Mouse (Mus musculus) hindbrain, embryonic 12.5 days (tissue): ENCODE measurements around the gene Calr4. TPM values are rescaled to one million over a fixed set of nuclear protein-coding genes. Genes with fewer than 3 reads are reported as not detected.

Experiments
- ATAC-seq: fragments of 200-750 bp; cut with Nextera tagmentation; 2 replicates; pipeline ENCODE4 v1.8.0; 2017; ENCODE audit warnings: moderate TSS enrichment; ENCODE audit not compliant: low FRiP score
- H3K27ac ChIP-seq: fragments of 300-500 bp; sonication (generic); 2 replicates; pipeline ENCODE4 v1.5.1; 2016; ENCODE audit warnings: mild to moderate bottlenecking
- H3K27me3 ChIP-seq: fragments of 300-500 bp; sonication (generic); 2 replicates; pipeline ENCODE4 v1.6.1; 2016; ENCODE audit warnings: mild to moderate bottlenecking
- H3K36me3 ChIP-seq: fragments of 300-500 bp; sonication (generic); 2 replicates; pipeline ENCODE4 v1.6.1; 2016; ENCODE audit warnings: mild to moderate bottlenecking
- H3K4me1 ChIP-seq: fragments of 300-500 bp; sonication (generic); 2 replicates; pipeline ENCODE4 v1.6.1; 2016
- H3K4me2 ChIP-seq: fragments of 300-500 bp; sonication (generic); replicated peaks from 2 replicates; pipeline ENCODE4 v1.6.1; 2016; ENCODE audit warnings: mild to moderate bottlenecking
- H3K4me3 ChIP-seq: fragments of 300-500 bp; sonication (generic); 2 replicates; pipeline ENCODE4 v1.5.1; 2016; ENCODE audit warnings: mild to moderate bottlenecking
- H3K9ac ChIP-seq: fragments of 300-500 bp; sonication (generic); 2 replicates; pipeline ENCODE4 v1.6.1; 2016; ENCODE audit warnings: mild to moderate bottlenecking, moderate library complexity
- H3K9me3 ChIP-seq: fragments of 300-500 bp; sonication (generic); replicated peaks from 2 replicates; pipeline ENCODE4 v1.6.1; 2016; ENCODE audit warnings: mild to moderate bottlenecking
- WGBS: fragments of 180-500 bp; shearing (Covaris S2); methylation state at CpG from one replicate; pipeline ENCODE4 v1.1.7; 2016; 5-methylcytosine and 5-hydroxymethylcytosine counted together
- polyA plus RNA-seq: library from polyadenylated mRNA; unstranded; fragments of >200 nt; fragmentation: Nextera tagmentation; extraction: Ambion mirVana; gene quantifications from 2 replicates; pipeline ENCODE4 v1.2.1, GENCODE M21; 2016

Gene Calr4
- polyA plus RNA-seq, 1 experiment from 2014 or later = 1.2 TPM

- no peaks in the 10 kb centered on the region for H3K9me3 ChIP-seq
- H3K4me1 ChIP-seq = peaks cover 15% of the 10 kb centered on the region
- no peaks in the 10 kb centered on the region for H3K36me3 ChIP-seq
- H3K9ac ChIP-seq = no peak overlapping the region
- no peaks in the 10 kb centered on the region for H3K27me3 ChIP-seq
- no peak overlapping the region for H3K27ac ChIP-seq
- no peak overlapping the region for H3K4me2 ChIP-seq
- no peak for ATAC-seq
- H3K4me3 ChIP-seq = no peak overlapping the region
Observed at GRCm38 (mm10) chr4:109241221-109241620, 6.9 kb downstream of the Calr4 start.

- peaks cover 8% of the 10 kb centered on the region; the same call in 1 of the 2 replicates for H3K4me1 ChIP-seq
- no peak for ATAC-seq
- no peaks in the 10 kb centered on the region for H3K9me3 ChIP-seq
- H3K4me2 ChIP-seq = no peak overlapping the region
- H3K36me3 ChIP-seq = no peaks in the 10 kb centered on the region
- WGBS = 63% methylated on average over 4 of the region's 4 CpGs
- no peak overlapping the region for H3K9ac ChIP-seq
- no peak overlapping the region for H3K4me3 ChIP-seq
- no peak overlapping the region for H3K27ac ChIP-seq
- no peaks in the 10 kb centered on the region for H3K27me3 ChIP-seq
Observed at GRCm38 (mm10) chr4:109241934-109242333, 7.6 kb downstream of the Calr4 start.

DNA sequence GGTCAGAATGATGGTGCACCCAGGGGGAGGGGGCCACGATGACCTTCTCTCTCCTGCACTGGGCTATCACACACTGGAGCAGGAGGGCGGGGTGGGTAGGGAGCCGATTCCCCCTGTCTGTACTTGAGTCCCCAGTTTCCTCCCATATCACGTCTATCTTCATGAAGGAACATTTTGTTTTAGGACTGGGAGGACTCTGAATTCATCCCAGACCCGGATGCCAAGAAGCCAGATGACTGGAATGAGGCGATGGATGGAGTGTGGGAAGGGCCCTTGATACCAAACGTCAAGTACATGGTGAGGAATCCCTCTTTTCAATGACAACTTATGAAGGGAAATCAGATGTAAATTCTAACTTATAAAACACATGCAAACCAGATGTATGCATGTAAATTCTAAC lies 10.2 kb downstream of the Calr4 start:
- Histone ChIP-seq H3K9me3 (no peaks in the 10 kb centered on the region), H3K9ac (no peak overlapping the region), H3K4me1 (0 out of 2 replicates have a peak, but pooled peaks cover 3% of the 10 kb centered on the region), H3K27ac (no peak overlapping the region), H3K36me3 (no peaks in the 10 kb centered on the region), H3K27me3 (no peaks in the 10 kb centered on the region), H3K4me3 (no peak overlapping the region), H3K4me2 (no peak overlapping the region)
- no peak for ATAC-seq
- WGBS = 84% methylated on average over 7 of the region's 7 CpGs

GRCm38 (mm10) chr4:109245016-109245620 lies 10.8 kb downstream of the Calr4 start:
- H3K4me2 ChIP-seq = no peak overlapping the region
- ATAC-seq = no peak
- H3K4me1 ChIP-seq = 0 out of 2 replicates have a peak, but pooled peaks cover 3% of the 10 kb centered on the region
- H3K27ac ChIP-seq = no peak overlapping the region
- no peak overlapping the region for H3K9ac ChIP-seq
- H3K27me3 ChIP-seq = no peaks in the 10 kb centered on the region
- no peak overlapping the region for H3K4me3 ChIP-seq
- no peaks in the 10 kb centered on the region for H3K9me3 ChIP-seq
- WGBS = 88% methylated on average over 6 of the region's 6 CpGs
- no peaks in the 10 kb centered on the region for H3K36me3 ChIP-seq

DNA sequence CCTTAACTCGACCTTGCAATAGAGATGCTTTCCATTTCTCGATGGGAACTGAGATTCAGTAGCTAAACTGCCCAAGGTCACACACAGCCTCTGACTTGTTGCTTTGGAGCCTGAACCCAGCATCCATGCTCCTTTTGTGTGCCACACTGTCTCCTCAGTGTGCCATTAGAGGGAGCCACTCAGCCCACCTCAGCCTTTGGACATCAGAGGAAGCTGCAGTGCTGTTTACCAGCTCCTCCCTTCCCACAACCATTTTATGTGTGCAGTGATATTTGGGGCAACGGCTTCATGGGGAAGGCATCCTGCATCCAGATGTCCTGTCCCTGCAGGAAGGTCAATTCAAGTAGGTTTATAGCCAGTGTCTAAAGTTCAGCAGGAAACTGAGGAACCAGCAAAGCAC lies 17.3 kb downstream of the Calr4 start:
- Histone ChIP-seq H3K36me3 (no peaks in the 10 kb centered on the region), H3K27me3 (no peaks in the 10 kb centered on the region), H3K27ac (no peak overlapping the region), H3K4me2 (no peak overlapping the region), H3K4me3 (no peak overlapping the region), H3K9ac (no peak overlapping the region), H3K9me3 (no peaks in the 10 kb centered on the region), H3K4me1 (no peaks in the 10 kb centered on the region)
- WGBS = 43% methylated on average over 3 of the region's 3 CpGs
- ATAC-seq = no peak

DNA sequence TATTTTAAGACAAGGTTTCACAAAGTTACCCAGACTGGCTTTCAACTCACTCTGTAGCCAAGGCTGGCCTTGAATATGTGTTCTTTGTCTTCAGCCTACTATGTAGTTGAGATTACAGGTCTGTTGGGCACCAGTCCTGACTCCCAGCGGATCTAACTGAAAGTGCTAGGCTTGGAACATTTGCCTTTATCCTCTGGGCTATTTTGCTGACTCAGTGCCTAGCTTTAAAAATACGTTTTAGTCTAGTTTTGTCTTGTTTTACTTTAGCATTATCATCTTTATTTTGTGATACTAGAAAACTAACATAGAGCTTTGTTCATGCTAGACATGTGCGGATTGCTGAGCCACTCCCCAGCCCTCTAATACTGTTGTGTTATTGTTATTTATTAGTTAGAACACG lies 17.9 kb downstream of the Calr4 start:
- no peak overlapping the region for H3K27ac ChIP-seq
- H3K4me3 ChIP-seq = no peak overlapping the region
- H3K36me3 ChIP-seq = no peaks in the 10 kb centered on the region
- no peak overlapping the region for H3K9ac ChIP-seq
- no peak overlapping the region for H3K4me2 ChIP-seq
- 81% methylated on average over 4 of the region's 4 CpGs for WGBS
- no peaks in the 10 kb centered on the region for H3K4me1 ChIP-seq
- no peak for ATAC-seq
- H3K27me3 ChIP-seq = no peaks in the 10 kb centered on the region
- H3K9me3 ChIP-seq = no peaks in the 10 kb centered on the region

- Histone ChIP-seq H3K9me3 (no peaks in the 10 kb centered on the region), H3K27ac (no peak overlapping the region), H3K4me2 (no peak overlapping the region), H3K36me3 (no peaks in the 10 kb centered on the region), H3K4me3 (no peak overlapping the region), H3K4me1 (no peaks in the 10 kb centered on the region), H3K9ac (no peak overlapping the region), H3K27me3 (no peaks in the 10 kb centered on the region)
- 81% methylated on average over 11 of the region's 11 CpGs for WGBS
- no peak for ATAC-seq
Observed at GRCm38 (mm10) chr4:109253664-109254151, 19.4 kb downstream of the Calr4 start.

DNA sequence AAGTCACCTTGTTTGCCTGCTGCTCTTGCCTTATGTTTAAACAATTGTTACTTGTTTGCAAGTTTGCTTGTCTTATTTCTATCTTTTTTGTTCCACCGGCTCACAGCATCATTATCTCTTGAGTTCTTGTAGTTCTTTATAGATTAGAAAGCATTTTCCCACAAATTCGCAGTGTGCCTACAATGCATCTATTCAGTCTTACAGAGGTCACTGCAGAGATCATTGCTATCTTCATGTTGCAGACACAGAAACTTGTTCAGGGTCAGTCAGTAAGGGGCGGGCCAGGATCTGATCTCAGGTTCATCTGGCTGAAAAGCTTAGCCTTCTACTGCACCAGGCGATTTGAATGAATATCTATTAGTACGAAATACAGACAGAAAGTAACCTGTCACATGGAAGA lies 20.2 kb downstream of the Calr4 start:
- no peak overlapping the region for H3K9ac ChIP-seq
- no peak for ATAC-seq
- no peaks in the 10 kb centered on the region for H3K4me1 ChIP-seq
- no peak overlapping the region for H3K4me2 ChIP-seq
- no peak overlapping the region for H3K4me3 ChIP-seq
- 82% methylated on average over 5 of the region's 5 CpGs for WGBS
- no peaks in the 10 kb centered on the region for H3K9me3 ChIP-seq
- no peak overlapping the region for H3K27ac ChIP-seq
- H3K27me3 ChIP-seq = no peaks in the 10 kb centered on the region
- H3K36me3 ChIP-seq = no peaks in the 10 kb centered on the region

DNA sequence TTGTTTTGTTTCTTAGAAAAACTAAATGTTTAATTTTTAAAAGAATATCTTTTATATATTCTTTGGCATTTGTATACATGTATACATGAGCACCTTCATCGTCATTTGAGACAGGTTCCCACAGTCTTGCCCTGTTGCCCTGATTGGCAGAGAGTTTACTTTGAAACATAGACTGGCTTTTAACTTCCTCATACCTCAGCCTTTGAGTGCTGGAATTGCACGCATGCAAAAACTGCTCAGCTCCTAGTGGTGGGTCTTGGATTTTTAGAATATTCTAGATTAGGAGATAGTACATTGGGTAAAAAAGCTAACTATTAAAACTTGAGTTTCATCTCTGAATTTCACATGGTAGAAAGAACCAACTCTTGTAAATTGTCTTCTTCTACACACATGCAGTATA lies 21.0 kb downstream of the Calr4 start:
- H3K9me3 ChIP-seq = no peaks in the 10 kb centered on the region
- H3K27ac ChIP-seq = no peak overlapping the region
- H3K36me3 ChIP-seq = no peaks in the 10 kb centered on the region
- ATAC-seq = no peak
- H3K4me3 ChIP-seq = no peak overlapping the region
- 87% methylated on average over 2 of the region's 2 CpGs for WGBS
- no peaks in the 10 kb centered on the region for H3K27me3 ChIP-seq
- no peak overlapping the region for H3K9ac ChIP-seq
- no peaks in the 10 kb centered on the region for H3K4me1 ChIP-seq
- H3K4me2 ChIP-seq = no peak overlapping the region

DNA sequence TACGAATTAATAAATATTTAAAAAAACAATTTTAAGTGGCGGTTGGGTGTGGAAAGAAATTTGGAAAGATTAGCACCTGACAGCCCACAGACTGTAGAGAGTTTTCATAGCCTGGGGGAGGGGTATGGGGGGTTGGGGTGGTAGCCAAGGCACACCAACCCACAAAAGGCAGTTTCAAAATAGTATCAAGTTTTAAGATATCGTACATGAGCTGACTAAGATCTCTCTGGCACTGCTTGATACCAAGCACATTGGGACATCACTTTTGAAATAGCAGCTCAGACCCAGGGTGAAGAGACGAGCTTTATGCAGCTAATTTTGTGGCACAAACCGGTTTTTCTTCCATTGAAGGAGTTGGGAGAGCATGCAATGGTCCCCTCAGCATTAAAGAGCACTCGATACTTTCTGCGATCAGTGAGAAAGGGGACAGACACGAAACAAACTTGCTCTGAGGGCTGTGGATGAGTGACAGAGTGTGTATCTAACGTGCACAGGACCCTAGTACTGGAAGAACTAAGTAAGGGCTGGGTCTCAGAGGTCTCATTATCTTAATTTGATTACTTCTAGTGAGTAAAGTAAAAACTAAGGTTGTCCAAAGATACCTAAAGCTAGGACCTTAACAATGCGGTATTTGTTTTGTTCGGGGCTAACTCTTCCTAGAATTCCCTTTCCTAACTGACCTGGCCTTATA lies 21.6 kb downstream of the Calr4 start:
- Histone ChIP-seq H3K4me1 (no peaks in the 10 kb centered on the region), H3K27ac (no peak overlapping the region), H3K4me3 (no peak overlapping the region), H3K4me2 (no peak overlapping the region), H3K36me3 (no peaks in the 10 kb centered on the region), H3K9me3 (no peaks in the 10 kb centered on the region), H3K27me3 (no peaks in the 10 kb centered on the region), H3K9ac (no peak overlapping the region)
- WGBS = 83% methylated on average over 11 of the region's 11 CpGs
- no peak for ATAC-seq

DNA sequence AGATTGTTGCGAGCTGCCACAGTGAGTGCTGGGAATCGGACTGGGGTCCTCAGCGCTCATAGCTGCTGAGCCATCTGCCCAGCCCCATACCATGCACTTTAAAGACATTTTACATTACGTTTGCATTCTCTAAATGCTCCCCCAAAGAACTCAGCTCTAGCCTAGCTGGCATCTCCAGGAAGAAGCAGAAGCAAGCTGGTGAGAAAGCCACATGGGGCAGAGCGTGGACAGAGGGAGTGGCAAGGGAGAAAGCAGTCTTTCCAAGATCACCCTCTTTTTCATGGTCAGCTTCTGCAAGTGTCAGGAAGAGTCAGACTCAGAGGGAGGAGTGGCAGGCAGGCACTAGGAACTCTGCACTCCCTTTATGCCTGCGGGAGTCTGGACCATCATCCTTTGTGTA lies 22.5 kb downstream of the Calr4 start:
- no peak overlapping the region for H3K4me3 ChIP-seq
- no peaks in the 10 kb centered on the region for H3K9me3 ChIP-seq
- no peak overlapping the region for H3K4me2 ChIP-seq
- no peaks in the 10 kb centered on the region for H3K4me1 ChIP-seq
- no peaks in the 10 kb centered on the region for H3K27me3 ChIP-seq
- 86% methylated on average over 6 of the region's 6 CpGs for WGBS
- no peak overlapping the region for H3K27ac ChIP-seq
- no peak for ATAC-seq
- no peak overlapping the region for H3K9ac ChIP-seq
- H3K36me3 ChIP-seq = no peaks in the 10 kb centered on the region

- no peak overlapping the region for H3K9ac ChIP-seq
- H3K9me3 ChIP-seq = no peaks in the 10 kb centered on the region
- H3K36me3 ChIP-seq = no peaks in the 10 kb centered on the region
- H3K27me3 ChIP-seq = no peaks in the 10 kb centered on the region
- no peak for ATAC-seq
- no peaks in the 10 kb centered on the region for H3K4me1 ChIP-seq
- H3K4me3 ChIP-seq = no peak overlapping the region
- H3K4me2 ChIP-seq = no peak overlapping the region
- no peak overlapping the region for H3K27ac ChIP-seq
Observed at GRCm38 (mm10) chr4:109257639-109258038, 23.4 kb downstream of the Calr4 start.

- WGBS = 81% methylated on average over 6 of the region's 6 CpGs
- Histone ChIP-seq H3K36me3 (no peaks in the 10 kb centered on the region), H3K4me3 (no peak overlapping the region), H3K4me1 (no peaks in the 10 kb centered on the region), H3K27me3 (no peaks in the 10 kb centered on the region), H3K9ac (no peak overlapping the region), H3K9me3 (no peaks in the 10 kb centered on the region), H3K27ac (no peak overlapping the region), H3K4me2 (no peak overlapping the region)
- ATAC-seq = no peak
Observed at GRCm38 (mm10) chr4:109262068-109262467, 27.8 kb downstream of the Calr4 start.
